Mouse (Mus musculus): ENCODE measurements around the gene Med27.

Gene Med27

DNA sequence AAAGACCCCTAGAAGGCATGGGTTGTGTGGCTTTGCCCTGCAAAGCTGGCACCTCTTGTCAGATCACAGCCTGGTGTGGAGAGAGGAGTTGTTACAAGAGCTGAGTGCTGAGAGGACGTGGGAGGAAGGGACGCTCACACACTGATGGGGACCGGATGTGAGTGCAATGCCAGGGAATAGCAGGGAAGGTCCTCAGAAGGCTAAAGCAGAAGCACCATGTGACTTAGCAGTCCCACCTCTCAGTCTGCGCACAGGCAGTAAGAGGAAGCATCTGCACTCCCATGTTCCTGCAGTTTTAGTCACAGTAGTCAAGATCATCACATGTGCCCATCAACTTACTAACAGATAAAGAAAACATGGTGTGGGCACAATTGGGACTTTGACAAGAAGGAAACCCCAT lies 119.8 kb downstream of the Med27 start:
- no peak for DNase-seq (ENCODE audit: low read depth, low spot score)

DNA sequence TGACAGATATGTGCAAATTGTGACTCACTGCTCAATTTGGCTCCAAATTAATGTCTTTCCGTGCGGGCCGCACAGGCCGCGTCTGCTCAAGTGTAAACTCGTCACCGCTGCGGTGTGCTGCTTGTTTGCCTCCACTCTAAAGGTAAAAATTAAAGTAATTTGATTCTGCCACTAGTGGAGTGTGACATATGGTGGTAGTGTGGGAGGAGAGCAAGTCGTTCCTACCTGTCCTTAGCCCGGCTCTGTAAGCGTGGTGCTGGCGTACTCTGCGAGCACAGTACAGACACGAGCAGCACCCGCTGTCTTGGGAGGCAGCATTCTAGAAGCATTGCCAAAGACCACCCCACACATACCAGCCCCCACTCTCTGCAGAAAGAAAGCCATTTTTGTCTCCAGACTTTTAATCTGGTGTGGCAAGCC lies 121.9 kb downstream of the Med27 start:
- DNase-seq (ENCODE audit: low read depth, low spot score), result no peak

DNA sequence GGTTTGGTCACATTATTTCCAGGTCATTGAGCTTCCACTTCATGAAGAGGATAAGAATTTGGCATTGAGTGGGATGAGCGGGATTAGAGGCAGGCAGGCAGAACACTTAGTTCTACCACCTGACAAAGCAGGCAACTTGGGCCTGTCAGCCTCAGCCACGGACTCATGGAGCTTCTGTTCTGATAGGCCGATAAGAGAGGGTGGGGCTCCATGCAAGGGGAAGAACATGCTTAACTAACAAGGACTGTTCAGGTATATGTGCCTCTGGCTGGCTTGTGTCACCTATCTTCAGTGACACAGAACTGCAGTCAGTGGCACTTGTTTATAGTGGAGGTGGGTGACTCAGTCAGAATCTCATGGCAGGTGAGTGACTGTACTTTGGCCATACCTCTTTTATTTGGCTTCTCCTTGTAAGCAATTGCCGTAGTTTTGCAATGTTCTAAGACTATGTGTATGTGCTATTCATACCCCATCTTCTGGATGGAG lies 126.4 kb downstream of the Med27 start:
- DNase-seq (ENCODE audit: low read depth, low spot score), result no peak

DNA sequence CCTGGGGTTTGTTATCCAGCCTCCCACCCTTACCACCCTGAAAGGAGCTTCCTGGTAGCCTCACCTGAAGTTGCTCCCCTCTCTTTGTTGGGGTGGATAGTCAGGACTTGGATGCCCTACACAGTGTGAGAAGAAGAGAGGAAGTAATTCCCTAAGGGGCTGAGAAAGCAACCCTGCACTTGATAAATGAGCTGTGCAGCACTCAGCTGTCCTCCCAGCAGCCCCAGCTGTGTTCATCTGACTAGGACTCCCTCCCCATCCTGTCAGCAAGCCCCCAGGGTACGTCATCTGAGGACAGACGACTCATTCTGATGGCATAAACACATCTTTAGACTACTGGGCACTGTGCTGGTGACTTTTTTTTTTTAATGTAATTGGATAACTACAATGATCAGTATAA lies 127.3 kb downstream of the Med27 start:
- no peak for DNase-seq (ENCODE audit: low read depth, low spot score)

DNA sequence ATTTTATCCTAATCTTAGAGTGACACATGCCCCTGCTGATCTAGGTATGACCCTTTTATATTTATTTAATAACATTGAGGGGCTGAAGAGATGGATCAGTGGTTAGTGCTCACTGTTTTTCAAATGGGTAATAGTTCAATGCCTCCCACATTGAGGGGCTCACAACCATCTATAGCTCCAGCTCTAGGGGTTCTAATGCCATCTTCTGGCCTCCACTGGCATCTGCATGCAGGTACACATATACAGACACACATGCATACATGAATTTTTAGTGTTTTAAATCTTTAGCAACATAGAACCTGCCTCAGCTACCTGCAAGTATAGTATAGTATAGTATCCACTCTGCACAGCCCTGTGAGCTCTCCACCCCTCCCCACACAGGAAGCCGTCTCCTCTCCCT lies 130.1 kb downstream of the Med27 start:
- no peak for DNase-seq (ENCODE audit: low read depth, low spot score)

DNA sequence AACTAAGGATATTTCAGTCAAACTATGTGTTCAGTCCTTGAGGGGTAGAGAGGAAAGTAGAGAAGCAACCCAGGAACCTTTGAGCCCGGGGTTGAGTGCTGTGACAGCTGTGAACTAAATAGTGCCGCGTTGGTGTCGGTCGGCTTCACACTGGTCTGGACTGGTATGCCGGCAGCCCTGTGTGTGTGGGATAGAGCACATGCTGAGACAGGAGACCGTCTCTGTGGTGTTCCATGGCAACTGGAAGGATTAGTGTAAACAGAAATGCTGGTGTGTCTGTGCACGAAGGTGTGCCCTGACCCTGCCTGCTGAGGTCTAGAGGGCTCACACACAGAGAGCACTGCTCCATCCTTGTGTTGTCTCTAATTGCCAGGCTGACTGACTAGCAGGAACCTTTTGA lies 135.2 kb downstream of the Med27 start:
- no peak for DNase-seq (ENCODE audit: low read depth, low spot score)

DNA sequence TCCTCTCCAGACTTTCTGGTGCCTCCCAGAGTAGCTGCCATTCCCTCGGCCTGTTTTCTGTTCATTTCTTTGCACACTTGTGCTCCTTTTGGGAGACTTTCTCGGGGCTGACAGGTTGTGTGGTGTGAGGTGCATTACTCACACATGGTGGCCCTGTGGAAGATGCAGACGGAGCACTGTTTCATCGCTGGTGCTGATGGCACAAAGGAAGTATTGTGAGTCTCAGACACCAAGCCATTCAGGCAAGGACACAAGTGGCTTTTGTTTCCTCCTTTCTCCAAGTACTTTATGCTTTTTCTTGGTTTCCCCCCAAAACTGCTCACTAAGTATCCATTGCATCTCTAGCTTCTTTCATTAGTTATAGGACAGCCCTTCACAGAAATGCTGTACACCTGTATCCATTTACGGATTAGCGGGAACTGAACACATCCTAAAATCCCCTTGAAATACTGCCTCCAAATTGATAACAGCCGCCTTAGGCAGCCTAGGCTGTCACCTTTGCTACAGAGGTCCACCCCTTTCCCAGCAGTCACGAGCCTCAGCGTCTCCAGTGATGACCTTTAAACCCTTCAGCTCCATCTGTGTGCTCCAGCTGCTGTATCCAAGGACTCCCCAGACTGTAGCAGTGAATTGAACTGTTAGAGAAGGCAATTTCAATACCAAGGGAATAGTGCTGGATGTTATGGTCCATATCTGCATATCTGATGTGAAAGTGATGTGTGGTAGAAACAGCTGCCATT lies 136.5 kb downstream of the Med27 start:
- no peak for DNase-seq (ENCODE audit: low read depth, low spot score)

DNA sequence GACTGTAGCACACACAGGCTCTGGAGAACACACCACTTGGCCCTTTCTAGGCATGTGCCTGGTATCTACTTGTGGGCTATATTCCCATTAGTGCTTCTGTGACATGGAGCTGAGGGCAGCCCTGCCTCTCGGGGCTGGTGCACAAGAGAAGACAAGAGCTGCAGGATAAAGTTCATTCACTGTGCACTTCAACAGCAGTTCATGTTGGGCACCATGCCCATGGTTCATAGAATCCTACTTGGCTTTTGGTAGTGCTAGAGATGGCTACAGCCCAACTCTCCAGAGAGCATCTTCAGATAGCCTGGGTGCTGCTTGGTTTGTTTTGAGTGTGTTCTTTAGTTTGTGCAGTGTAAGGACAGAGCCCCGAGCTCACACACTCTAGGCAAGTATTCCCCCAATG lies 138.9 kb downstream of the Med27 start:
- DNase-seq (ENCODE audit: low read depth, low spot score), result no peak

DNA sequence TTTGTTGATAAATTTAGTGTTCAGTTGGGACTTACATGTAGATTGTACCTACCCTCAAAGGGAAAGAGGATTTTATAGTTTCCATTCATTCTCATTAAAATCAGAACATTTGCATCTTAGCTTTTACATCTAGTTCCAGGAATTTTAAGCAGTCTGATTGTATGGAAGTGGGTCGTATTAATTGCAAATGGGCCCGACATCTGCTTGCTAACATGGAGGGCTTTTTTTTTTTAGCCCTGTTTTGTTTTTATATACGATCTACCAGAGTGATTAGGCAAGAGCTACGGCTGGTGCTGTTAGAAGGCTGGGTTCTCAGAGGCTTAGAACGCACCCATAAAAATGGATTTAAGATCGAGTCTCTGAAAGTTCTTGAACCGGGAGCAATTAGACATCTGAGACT lies 139.9 kb downstream of the Med27 start:
- no peak for DNase-seq (ENCODE audit: low read depth, low spot score)

DNA sequence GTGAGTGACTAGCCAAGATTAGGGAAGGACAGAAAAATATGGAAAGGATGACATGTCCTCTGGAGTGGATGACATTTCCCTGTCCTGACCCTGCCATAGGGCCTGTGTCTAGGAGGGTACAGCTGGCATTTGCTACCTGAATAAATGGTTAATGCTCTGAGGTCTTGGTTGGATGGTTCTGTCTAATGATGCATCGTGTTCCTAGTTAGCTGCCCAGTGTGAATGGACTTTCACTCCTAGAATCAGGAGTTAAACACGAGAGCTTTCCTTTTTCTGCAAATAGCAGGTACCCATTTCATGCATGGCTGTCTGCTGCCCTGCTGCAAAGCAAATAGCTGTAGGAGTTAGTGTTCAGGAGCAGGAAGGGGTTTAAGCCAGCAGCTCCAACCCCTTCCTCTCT lies 141.0 kb downstream of the Med27 start:
- no peak for DNase-seq (ENCODE audit: low read depth, low spot score)

DNA sequence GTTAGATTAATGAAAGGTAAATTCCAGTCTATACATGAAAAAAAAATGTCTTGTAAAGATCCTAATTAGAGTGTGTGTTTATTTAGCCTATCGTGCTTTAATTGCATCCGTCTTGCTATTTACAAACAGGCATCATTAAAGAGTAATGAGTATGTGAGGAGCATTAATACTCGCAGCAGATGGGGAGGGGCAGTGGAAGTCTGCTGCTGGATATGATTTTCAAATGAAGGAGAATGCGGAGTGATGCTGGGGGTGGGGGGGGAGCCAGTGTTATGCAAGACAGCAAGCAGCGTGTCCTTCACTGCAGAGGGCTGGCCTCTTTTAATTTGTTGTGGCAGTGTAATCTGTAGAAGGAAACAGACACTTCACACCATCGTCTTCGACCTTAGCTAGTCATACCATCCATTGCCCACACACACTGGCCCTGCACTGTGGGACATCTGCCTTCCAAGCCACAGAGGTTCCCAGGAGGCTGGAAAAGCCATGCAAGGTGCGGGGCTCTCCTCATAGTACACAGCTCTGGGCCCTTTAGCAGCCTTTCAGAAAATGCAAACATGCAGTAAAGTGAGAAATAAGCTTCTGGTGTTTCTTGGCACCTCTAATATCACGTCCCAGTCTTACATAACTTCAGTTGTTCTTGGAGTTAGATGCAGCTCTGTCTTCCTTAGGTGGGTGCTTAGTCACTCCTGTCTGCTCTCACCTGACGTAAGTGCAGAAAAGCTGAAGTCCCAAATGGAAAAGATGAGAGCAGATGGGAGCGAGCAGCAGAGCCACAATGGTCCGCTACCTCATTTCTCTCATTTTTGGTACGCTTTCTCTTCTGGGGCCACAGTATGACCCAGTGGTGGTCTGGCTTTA lies 142.0 kb downstream of the Med27 start:
- DNase-seq (ENCODE audit: low read depth, low spot score), result no peak

DNA sequence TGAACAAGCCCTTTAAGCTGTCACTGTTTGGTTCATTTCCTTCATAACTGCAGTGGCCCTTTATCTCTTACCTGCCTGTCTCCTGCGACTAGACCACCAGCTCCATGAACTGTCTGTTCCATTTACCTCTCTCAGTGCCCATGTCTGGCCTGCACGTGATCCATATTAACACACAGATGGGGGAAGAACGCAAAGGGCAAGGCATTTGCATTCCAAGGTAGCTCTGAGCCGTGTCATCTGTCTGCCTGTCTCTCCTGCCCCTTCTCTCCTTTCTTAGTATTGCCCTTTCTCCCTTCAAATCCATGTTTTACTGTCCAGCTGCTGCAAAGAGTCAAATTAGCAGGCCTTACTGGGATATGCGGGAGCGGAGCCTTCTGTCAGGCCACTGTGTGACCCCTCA lies 145.0 kb downstream of the Med27 start:
- no peak for DNase-seq (ENCODE audit: low read depth, low spot score)

DNA sequence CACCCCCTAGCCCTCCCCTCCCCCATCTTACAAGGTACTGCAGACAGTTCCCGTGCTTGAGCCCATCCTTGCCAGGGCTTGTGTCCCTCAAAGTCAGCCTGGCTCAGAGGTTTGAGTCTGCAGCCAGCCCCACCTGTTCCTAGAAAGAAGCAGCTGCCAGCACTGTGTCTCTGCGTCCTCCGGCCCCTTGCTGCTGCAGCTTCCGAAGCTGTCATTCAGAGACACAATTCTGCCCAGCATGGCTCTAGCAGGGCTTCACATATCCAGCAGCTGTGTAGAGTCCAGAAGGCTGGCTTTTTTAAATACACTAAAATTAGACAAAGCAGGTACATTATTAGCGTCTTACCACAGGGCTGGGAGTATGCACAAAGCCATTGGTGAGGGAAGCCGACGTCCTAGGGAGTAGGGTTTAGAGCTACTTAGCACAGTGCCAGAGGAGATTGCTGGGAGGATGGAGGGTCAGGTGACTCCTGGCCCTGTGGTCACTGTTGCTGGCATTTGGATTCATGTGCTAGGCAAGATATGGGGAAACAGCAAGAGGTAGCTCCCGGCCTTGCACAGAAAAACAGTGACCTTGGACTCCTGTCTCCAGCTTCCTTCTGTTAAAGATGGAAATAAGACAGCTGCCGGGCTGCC lies 146.9 kb downstream of the Med27 start:
- no peak for DNase-seq (ENCODE audit: low read depth, low spot score)

DNA sequence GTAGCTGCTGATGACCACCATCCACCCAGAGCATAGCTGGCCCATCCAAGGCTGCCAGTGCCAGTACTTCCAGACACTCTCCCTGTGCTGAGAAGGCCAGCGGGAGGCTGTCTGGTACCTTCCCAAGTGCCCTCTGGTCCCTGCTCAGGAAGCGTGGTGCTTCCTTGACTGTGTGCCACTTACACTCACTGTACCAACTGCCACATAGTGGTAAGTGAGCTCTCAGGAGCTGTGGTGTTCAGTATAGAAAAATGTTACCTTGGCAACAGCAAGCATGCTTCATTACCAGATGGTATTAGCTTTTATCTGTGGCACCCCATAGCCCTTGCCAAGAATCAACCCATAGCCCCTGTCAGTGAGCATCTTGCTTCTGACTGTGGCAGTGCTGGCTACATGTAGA lies 148.7 kb downstream of the Med27 start:
- DNase-seq (ENCODE audit: low read depth, low spot score), result no peak

DNA sequence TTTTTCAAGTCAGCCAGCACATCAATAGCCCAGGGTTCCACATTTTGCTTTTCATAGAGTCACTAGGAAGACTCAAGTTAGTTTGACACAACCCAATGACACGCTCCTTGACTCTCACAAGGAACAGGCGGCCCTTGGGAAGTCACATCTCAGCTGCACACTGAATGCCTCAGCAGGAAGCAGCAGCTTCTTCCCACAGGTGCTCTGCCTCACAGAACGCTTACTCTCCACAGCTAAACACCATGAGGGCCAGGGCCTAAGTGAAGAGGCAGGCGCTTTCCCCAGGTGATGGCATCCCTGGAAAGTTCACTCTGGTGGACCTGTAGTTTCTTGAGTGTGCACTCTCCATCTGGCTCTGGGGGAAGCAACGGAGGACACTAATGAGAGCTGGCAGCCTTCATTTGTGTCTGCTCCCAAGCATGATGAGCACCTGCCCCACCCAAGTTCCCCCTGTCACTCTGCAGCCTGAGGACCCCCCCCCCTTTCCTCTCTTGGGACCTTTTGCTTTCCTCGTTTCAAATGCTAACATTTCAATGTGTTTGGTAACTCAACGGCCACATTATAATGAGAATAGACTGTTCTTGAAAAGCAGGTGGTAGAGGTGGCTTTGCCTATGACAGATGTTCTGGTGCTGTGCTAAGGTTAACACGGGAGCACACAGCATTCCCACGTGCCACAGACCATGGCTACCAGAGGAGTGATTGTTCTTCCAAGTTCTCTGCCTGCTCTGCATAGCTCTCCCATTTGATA lies 154.2 kb downstream of the Med27 start:
- DNase-seq (ENCODE audit: low read depth, low spot score), result no peak

DNA sequence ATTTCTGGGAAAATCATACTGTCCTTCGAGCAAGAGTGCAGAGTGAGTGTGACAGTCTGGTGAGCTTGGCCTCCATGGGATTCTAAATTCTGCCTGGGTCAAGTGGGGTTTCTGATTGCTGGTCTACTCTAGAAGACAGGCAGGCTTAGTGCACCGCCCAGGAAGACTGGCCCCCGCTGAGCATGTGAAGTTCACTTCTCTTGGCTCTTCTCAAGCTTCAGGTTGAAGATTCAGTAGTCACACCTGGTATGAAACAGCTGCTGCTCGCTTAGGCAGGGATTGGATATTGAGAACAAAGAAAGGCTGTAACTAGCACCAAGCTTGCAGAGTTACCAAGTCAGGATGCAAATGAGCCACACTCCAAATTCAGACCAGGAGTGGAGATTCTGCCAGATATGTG lies 154.8 kb downstream of the Med27 start:
- no peak for DNase-seq (ENCODE audit: low read depth, low spot score)

DNA sequence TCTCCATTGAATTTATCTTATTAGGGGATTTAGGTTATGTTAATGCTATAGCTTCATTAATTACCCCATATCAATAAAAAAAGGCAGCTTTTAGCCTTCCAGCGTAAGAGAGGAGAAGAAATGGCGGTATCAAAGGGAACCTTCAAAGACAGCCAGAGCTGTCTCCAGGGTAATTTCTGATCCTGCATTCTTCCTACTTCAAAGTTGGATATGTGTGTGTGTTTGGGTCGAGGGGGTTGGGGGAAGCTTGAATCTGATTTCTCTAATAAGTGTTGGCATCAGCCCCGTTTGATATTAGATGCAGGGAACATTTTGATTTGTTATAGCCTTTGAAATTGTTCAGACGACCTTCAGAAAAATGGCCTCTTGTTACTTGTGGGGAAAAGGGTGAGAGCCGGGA lies 158.2 kb downstream of the Med27 start:
- no peak for DNase-seq (ENCODE audit: low read depth, low spot score)

DNA sequence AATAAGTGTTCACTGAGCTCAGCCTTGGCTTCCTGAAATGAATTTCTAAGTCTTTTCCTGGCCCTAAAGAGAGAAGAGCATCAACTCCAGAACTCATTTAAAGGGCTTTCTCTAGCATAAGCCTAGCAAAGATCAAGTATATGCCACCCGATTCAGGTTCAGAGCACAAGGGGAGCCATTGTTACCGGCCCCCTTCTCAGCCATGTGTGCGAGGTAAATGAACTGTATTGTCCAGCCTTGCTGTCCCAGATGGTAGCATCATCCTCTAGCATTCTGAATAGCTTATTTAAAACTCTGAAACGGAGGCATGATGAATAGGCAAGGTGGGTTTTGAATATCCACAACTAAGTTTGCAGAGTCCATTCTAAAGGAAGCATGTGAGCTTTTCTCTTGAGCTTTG lies 159.8 kb downstream of the Med27 start:
- no peak for DNase-seq (ENCODE audit: low read depth, low spot score)

DNA sequence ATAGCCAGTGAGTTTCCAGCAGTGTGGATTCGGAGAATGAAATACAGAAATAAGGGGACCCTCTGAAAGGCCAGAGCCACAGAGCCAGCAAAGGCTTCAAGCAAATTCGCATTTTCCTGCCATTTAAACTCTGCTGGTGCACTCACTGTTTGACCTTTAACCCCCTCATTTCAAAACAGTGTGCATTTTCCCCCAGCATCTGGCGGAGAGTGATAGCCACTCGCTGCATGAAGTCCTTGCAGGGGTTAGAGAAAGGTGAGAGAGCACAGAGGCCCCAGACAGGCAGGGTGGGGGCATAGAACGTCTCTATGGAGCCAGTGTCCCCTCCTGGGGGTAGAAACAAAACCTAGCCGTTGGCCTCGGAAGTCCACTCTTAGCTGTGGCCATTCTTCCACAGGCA lies 166.5 kb downstream of the Med27 start:
- no peak for DNase-seq (ENCODE audit: low read depth, low spot score)

DNA sequence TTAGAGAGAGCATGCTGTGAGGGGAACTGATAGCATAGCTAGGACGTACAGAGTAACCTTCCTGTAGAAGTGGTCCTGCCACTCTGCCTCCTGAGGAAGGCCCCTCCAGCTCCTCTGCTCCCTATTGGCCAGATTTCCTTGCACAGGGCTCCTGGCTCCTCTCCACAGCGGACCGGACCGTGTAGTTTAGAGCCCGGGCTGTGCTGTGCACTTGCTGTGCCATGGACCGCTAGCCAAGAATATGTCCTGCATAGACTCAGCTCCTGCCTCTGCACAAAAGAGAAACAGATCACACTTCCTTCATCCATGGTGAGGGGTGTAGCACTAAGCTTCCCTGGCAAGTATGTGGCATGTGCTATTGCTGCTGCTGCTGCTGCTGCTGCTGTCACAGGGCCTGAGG lies 168.2 kb downstream of the Med27 start:
- DNase-seq (ENCODE audit: low read depth, low spot score), result no peak

DNA sequence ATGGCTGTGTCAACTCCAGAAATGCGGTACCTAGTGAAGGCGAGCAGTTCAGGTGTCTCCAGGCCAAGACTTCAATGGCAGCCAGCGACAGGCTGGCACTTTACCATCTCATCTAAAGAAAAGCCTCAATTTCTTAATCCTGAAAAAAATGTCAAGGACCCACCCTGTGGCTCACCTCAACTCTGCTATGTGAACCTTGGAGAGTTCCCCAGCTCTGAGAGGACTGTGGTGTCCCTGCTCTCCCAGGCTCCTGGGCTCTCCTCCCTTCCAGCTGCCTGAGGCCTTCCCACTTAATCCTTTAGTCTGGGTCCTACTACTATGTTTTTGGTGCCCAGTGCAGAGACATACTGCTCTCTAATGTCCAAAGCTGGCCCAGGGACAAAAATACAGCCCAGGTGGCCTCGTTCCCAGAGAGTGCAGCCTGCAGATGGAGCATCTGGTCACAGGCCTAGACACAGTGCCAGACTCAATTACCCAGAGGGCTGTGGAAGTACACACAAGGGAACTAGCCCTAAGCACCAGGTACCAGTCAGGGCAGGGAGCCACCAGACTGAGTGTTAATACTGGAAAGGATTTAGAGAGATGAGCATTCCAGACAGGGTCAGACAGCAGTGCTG lies 169.3 kb downstream of the Med27 start:
- no peak for DNase-seq (ENCODE audit: low read depth, low spot score)

All from retina, postnatal 7 days (tissue).